Mouse (Mus musculus) liver, embryonic 11.5 days (tissue): ENCODE measurements at regions not wholly inside any gene's neighbourhood (a gene's known extent, or its start where the extent isn't known, plus 50 kb on each side); places are given as distances from the start of the nearest gene placed in this dataset. TPM values are rescaled to one million over a fixed set of nuclear protein-coding genes. Genes with fewer than 3 reads are reported as not detected.

ENCODE experiments used
- microRNA-seq: library from miRNA; unstranded; fragments of <30 nt; microRNA quantifications from one replicate; pipeline ENCODE4, GENCODE M21; 2017; ENCODE audit warnings: borderline number of aligned reads

Small RNA genes in the stretch of these regions (microRNA-seq; reads per million reads assigned to microRNA genes)
- gene Mir8117 = not detected
